Mouse (Mus musculus): ENCODE measurements at regions not wholly inside any gene's neighbourhood (a gene's known extent, or its start where the extent isn't known, plus 50 kb on each side); places are given as distances from the start of the nearest gene placed in this dataset.

DNA sequence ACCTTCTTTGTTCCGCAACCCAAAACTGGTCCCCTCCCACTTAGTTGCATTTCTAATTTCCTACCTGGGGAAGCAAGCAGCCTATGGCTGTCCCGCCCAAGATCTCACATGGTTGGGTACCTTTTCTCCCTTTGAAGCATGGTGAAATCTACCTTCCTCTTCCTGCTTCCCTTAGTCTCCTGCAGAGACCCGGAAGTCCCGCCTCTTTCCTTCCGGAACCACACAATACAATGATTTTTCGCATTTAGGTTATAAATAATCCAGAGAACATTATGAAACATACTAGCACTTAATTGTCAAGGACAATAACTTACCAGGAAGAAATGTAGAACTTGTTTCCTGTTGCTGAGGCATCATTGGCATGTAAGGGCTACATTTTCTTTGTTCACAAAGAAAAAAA lies 58.8 kb downstream of the 1700009N14Rik start:
- no peaks in the 10 kb centered on the region for H3K4me1 ChIP-seq
- no peak overlapping the region for H3K4me2 ChIP-seq
- WGBS, result 90% methylated on average over 6 of the region's 6 CpGs
- H3K36me3 ChIP-seq (ENCODE audit: poor library complexity, severe bottlenecking), result no peaks in the 10 kb centered on the region
- no peak overlapping the region for H3K27ac ChIP-seq
- H3K9me3 ChIP-seq (replicated peaks), result no peaks in the 10 kb centered on the region
- no peak overlapping the region for H3K4me3 ChIP-seq
- H3K9ac ChIP-seq, result no peak overlapping the region
- no peak for ATAC-seq
- no peaks in the 10 kb centered on the region for H3K27me3 ChIP-seq

DNA sequence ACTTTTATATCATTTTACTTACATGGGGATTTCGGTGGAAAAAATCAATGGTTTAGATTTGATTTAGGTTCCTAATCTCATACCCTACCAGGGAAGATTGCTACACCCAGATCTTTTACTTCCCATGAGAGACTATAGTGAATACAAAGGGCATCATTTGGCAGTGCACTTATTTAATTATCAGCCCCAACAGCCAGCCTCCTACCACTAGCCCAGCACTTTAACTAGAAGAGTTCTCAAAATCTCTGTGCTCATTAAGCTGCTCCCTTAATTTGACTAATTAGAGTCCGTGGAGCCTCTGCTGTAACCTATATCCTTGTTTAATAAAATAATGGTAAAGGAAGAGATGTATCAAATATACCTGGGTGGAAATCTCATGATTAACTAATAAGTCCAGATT lies 77.4 kb downstream of the 1700009N14Rik start:
- no peak overlapping the region for H3K4me2 ChIP-seq
- 0 out of 2 replicates have a peak, but pooled peaks cover 6% of the 10 kb centered on the region for H3K4me1 ChIP-seq
- H3K9ac ChIP-seq, result no peak overlapping the region
- no peaks in the 10 kb centered on the region for H3K9me3 ChIP-seq (replicated peaks)
- no peak overlapping the region for H3K27ac ChIP-seq
- H3K4me3 ChIP-seq, result no peak overlapping the region
- peak; percentile 36; the same call in 1 of the 2 replicates for ATAC-seq
- WGBS, result 52% methylated on average over 2 of the region's 2 CpGs
- H3K36me3 ChIP-seq (ENCODE audit: poor library complexity, severe bottlenecking), result no peaks in the 10 kb centered on the region
- H3K27me3 ChIP-seq, result no peaks in the 10 kb centered on the region

DNA sequence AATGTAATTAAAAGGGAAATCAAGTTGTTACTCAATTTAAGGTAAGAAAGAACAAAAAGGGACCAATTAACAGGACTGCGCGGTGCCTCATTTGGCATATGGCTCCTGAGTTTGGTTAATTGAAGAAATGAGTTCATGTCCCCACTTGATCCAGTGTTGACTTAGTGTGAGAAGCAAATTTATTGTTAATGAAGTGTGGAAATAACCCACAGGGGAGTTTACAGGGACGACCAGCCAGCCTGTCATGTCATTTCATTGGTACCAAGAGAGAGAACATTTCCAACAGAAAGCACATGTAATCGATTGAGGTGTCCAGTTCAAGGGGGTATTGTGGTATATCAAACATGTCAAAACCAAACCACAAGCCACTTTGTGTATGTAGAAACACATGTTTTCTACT lies 78.6 kb downstream of the 1700009N14Rik start:
- Histone ChIP-seq H3K4me1 (0 out of 2 replicates have a peak, but pooled peaks cover 6% of the 10 kb centered on the region), H3K27me3 (no peaks in the 10 kb centered on the region), H3K4me3 (no peak overlapping the region), H3K9me3 (replicated peaks) (no peaks in the 10 kb centered on the region), H3K9ac (no peak overlapping the region), H3K4me2 (no peak overlapping the region), H3K36me3 (ENCODE audit: poor library complexity, severe bottlenecking) (no peaks in the 10 kb centered on the region), H3K27ac (no peak overlapping the region)
- ATAC-seq, result peak; percentile 33; the same call in 1 of the 2 replicates
- 53% methylated on average over 4 of the region's 4 CpGs for WGBS

DNA sequence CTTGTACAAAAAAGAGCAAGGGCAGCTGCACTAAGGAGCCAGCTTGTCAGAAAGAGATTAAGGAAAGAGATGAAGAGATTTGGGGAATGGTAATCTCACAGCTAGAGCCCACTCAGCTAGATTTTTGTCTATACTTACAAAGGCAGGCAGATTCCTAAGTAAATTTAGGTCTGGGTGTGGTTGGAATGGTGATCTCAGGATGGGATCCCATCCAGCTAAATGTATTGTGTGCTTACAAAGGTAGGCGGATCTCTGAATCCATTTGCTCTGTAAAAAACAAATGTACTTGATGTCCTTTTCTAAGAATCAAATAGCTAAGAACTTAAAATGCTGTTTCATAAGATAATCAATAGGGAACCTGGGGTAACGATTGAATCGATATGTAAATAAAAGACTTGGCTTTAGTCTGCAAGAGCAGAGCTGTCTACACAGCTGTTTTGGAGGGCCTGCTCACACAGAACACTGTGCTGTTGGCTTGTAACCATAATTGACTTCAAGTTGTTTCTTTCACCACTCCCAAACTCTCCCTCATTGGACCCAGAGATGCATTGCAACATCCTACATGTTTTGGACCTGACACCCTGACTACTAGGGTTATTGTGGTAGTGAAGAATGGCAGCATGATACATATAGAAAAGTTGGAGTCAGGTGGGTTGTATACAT lies 106.1 kb downstream of the 1700009N14Rik start:
- Histone ChIP-seq H3K4me2 (no peak overlapping the region), H3K27me3 (no peaks in the 10 kb centered on the region), H3K36me3 (ENCODE audit: poor library complexity, severe bottlenecking) (no peaks in the 10 kb centered on the region), H3K9me3 (replicated peaks) (no peaks in the 10 kb centered on the region), H3K4me3 (no peak overlapping the region), H3K4me1 (no peaks in the 10 kb centered on the region), H3K9ac (no peak overlapping the region), H3K27ac (no peak overlapping the region)
- ATAC-seq, result no peak
- 94% methylated on average over 3 of the region's 3 CpGs for WGBS

DNA sequence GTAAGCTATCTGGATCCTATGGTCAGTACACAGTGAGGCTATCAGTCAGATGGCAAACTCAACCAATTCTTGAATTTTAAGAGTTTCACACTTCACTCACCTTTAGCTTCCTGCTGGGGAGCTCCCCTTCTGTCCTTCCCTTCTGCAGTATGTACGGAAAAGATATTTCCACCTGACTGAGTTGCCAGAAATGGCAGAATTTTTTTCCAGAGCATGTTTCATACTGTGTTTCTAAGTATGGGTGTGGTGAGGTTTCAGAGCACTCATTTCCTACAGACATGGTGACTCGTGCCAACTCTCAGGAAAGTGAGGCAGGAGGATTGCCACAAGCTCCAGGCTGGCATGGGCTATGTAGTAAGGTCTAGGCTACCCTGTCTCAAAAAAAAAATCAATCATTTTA lies 147.3 kb downstream of the 1700009N14Rik start:
- 81% methylated on average over 2 of the region's 2 CpGs for WGBS
- H3K4me2 ChIP-seq, result no peak overlapping the region
- no peak overlapping the region for H3K4me3 ChIP-seq
- H3K27ac ChIP-seq, result no peak overlapping the region
- H3K36me3 ChIP-seq (ENCODE audit: poor library complexity, severe bottlenecking), result no peaks in the 10 kb centered on the region
- no peaks in the 10 kb centered on the region for H3K4me1 ChIP-seq
- no peaks in the 10 kb centered on the region for H3K9me3 ChIP-seq (replicated peaks)
- no peaks in the 10 kb centered on the region for H3K27me3 ChIP-seq
- ATAC-seq, result no peak
- no peak overlapping the region for H3K9ac ChIP-seq

DNA sequence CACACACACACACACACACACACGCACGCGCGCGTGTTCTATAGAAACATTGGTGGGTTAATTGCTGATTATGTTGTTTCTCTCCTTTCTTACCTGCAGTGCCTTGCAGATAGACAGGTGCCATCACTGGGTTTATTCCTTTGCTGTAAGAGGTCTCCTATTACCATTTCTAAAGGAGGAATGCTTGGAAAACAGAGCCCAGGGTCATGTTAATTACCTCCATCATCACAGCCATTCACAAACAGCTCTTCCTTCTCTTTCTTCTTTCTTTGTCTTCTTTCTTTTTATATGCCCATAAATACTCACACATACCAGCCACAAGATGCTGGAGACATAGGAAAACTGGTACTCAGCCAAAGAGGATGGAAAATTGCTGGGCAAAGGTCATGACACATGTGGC lies 155.0 kb downstream of the 1700009N14Rik start:
- Histone ChIP-seq H3K9ac (no peak overlapping the region), H3K36me3 (ENCODE audit: poor library complexity, severe bottlenecking) (no peaks in the 10 kb centered on the region), H3K4me3 (no peak overlapping the region), H3K4me1 (no peaks in the 10 kb centered on the region), H3K27ac (no peak overlapping the region), H3K27me3 (no peaks in the 10 kb centered on the region), H3K4me2 (no peak overlapping the region), H3K9me3 (replicated peaks) (no peaks in the 10 kb centered on the region)
- 99% methylated on average over 5 of the region's 5 CpGs for WGBS
- ATAC-seq, result no peak

DNA sequence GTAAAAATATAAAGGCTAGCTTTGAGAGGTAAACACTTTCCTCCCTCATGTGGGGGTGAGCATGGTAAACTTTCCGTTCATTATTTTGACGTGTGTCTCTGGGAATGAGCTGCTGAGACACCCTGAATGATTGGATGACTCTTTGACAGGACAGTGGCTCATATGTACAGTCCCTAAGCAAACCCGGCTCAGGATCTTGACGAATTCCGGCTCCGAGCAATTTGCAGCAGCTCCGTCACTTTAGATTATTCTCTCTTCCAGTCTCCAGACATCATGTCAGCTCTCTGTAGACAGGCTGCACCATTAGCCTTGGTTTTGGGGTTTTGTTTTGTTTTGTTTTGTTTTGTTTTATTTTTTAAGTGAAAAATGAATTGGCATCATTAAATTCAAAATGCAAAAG lies 194.0 kb downstream of the 1700009N14Rik start:
- no peaks in the 10 kb centered on the region for H3K9me3 ChIP-seq (replicated peaks)
- no peak overlapping the region for H3K27ac ChIP-seq
- H3K4me2 ChIP-seq, result no peak overlapping the region
- H3K27me3 ChIP-seq, result no peaks in the 10 kb centered on the region
- ATAC-seq, result no peak
- H3K9ac ChIP-seq, result no peak overlapping the region
- H3K36me3 ChIP-seq (ENCODE audit: poor library complexity, severe bottlenecking), result no peaks in the 10 kb centered on the region
- no peak overlapping the region for H3K4me3 ChIP-seq
- no peaks in the 10 kb centered on the region for H3K4me1 ChIP-seq
- WGBS, result 82% methylated on average over 7 of the region's 7 CpGs

DNA sequence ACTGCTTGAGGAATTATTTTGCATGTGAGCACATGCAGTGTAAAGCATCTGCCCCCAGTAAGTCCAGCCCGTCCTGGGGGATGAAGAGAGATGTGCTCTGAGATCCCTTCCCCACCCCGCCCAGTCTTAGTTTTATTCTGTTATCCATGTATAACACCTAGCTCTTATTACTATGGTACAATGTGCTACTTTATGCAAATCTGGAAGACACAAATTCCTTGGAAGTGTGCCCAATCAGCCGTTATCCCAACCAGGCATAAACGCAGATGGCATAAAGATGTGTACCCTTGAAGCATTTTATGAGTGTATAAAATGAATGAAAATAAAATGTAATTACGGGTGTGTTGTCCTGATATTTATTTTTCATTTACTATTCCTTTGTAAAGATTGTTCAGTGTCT lies 194.8 kb downstream of the 1700009N14Rik start:
- no peak overlapping the region for H3K9ac ChIP-seq
- no peaks in the 10 kb centered on the region for H3K9me3 ChIP-seq (replicated peaks)
- H3K27me3 ChIP-seq, result no peaks in the 10 kb centered on the region
- no peaks in the 10 kb centered on the region for H3K36me3 ChIP-seq (ENCODE audit: poor library complexity, severe bottlenecking)
- H3K4me3 ChIP-seq, result no peak overlapping the region
- 74% methylated on average over 5 of the region's 5 CpGs for WGBS
- no peak overlapping the region for H3K4me2 ChIP-seq
- H3K4me1 ChIP-seq, result no peaks in the 10 kb centered on the region
- no peak overlapping the region for H3K27ac ChIP-seq
- peak; percentile 80 for ATAC-seq

DNA sequence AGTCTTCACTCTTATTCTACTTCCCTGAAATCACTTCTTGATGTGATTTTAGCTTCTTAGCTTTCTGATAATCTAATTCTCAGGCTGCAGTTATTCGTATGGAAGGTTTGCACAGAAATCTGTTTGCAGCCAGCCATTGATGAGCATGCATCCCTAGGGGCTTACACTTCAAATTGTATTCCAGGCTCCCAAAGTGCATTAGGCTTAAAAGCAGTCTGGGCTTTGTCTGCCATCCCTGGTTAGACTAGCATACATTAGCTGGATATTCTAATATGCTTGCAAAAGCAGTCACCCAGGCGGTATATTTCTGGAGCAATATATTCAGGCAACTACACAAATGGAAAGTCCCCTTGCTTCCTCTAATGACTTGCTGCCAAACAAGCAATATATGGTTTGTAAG lies 210.4 kb downstream of the 1700009N14Rik start:
- no peak overlapping the region for H3K27ac ChIP-seq
- H3K27me3 ChIP-seq, result no peaks in the 10 kb centered on the region
- no peak for ATAC-seq
- no peak overlapping the region for H3K9ac ChIP-seq
- H3K36me3 ChIP-seq (ENCODE audit: poor library complexity, severe bottlenecking), result no peaks in the 10 kb centered on the region
- H3K9me3 ChIP-seq (replicated peaks), result no peaks in the 10 kb centered on the region
- 64% methylated on average over 2 of the region's 2 CpGs for WGBS
- H3K4me3 ChIP-seq, result no peak overlapping the region
- H3K4me2 ChIP-seq, result no peak overlapping the region
- no peaks in the 10 kb centered on the region for H3K4me1 ChIP-seq

DNA sequence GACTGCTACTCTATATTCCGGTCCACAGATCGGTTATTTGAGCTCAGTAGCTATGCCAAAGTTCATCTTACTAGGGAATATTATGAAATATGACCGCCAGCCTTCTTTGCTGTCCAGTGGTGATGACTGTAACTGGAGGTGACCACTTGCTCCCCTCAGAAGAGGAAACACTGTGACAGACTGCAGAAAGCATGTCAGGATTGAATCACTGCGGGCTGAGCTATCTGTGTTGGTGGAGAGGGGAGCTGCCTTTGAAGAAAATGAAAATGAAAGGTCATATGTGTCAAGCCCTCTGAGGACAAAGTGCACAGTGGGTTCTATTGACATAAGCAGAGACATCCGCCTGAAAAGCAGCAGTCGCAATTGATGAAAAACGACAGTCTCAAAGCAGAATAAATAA lies 222.5 kb downstream of the 1700009N14Rik start:
- no peaks in the 10 kb centered on the region for H3K4me1 ChIP-seq
- no peak overlapping the region for H3K4me3 ChIP-seq
- no peak overlapping the region for H3K27ac ChIP-seq
- no peaks in the 10 kb centered on the region for H3K27me3 ChIP-seq
- 85% methylated on average over 7 of the region's 7 CpGs for WGBS
- no peak for ATAC-seq
- no peaks in the 10 kb centered on the region for H3K36me3 ChIP-seq (ENCODE audit: poor library complexity, severe bottlenecking)
- H3K9me3 ChIP-seq (replicated peaks), result no peaks in the 10 kb centered on the region
- H3K4me2 ChIP-seq, result no peak overlapping the region
- no peak overlapping the region for H3K9ac ChIP-seq

DNA sequence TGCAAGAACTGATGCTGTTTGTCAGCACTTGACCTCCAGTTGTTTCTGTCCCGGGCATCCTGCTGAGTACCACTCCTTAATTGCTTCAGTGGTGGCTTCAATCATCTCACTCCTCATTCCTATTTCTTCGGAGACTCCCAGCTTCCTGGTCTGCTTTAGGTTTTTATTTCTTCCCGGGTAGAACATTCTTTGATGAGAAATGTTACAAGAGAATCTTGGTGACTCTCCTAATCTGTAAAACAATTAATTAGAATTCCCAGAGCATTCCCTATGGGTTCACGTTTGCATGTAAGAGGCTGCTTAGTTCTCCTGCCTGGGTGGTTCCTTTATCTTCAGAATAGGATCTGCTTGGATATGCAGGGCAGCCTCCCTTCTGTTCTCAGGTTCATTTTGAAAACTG lies 245.1 kb downstream of the 1700009N14Rik start:
- ATAC-seq, result no peak
- Histone ChIP-seq H3K36me3 (ENCODE audit: poor library complexity, severe bottlenecking) (no peaks in the 10 kb centered on the region), H3K27ac (no peak overlapping the region), H3K4me2 (no peak overlapping the region), H3K4me1 (peaks cover 8% of the 10 kb centered on the region; the same call in 1 of the 2 replicates), H3K27me3 (no peaks in the 10 kb centered on the region), H3K9me3 (replicated peaks) (no peaks in the 10 kb centered on the region), H3K9ac (no peak overlapping the region), H3K4me3 (no peak overlapping the region)
- 6% methylated on average over 4 of the region's 4 CpGs for WGBS

DNA sequence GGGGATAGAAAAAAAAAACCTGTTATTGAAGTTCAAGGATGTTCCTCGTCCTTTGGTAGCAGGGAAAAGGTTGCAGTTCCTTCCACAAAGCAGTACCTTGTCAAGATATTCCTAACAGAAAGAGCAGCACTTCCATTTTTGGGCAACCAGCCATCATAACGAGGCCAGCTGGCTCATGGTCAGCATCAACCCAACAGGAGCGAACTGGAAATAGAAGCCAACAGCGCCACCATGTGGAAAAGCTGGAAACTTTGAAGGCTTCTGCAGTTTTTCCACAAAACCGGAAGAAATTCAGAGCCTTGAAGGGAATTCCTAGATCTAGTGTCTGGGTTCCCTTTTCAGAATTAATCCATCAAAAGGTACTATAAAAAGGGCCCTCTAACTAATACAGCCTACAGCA lies 247.5 kb downstream of the 1700009N14Rik start:
- no peak overlapping the region for H3K27ac ChIP-seq
- peak; percentile 75 for ATAC-seq
- H3K27me3 ChIP-seq, result no peaks in the 10 kb centered on the region
- H3K4me1 ChIP-seq, result peaks cover 8% of the 10 kb centered on the region; the same call in 1 of the 2 replicates
- no peak overlapping the region for H3K4me2 ChIP-seq
- H3K9ac ChIP-seq, result no peak overlapping the region
- no peaks in the 10 kb centered on the region for H3K36me3 ChIP-seq (ENCODE audit: poor library complexity, severe bottlenecking)
- no peak overlapping the region for H3K4me3 ChIP-seq
- 25% methylated on average over 5 of the region's 5 CpGs for WGBS
- no peaks in the 10 kb centered on the region for H3K9me3 ChIP-seq (replicated peaks)

DNA sequence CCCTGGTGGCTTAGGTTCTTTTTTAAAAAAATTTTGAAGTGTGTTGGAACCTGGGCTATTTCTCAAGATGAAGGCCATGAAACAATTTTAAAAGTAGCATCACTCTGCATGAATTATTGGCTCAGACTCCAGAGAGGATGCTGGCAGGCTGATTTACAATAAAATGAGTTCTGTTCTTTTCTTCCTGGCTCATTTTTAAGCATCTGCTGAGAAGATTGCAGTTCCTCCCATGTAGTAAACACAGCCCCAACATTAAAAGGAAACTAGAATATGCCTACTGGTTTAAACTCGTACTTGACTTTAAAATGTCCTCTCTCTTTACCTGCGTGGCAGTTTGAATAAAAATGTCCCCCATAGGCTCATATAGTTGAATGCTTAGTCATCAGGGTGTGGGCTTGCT lies 249.3 kb downstream of the 1700009N14Rik start:
- Histone ChIP-seq H3K9ac (no peak overlapping the region), H3K27ac (no peak overlapping the region), H3K36me3 (ENCODE audit: poor library complexity, severe bottlenecking) (no peaks in the 10 kb centered on the region), H3K27me3 (no peaks in the 10 kb centered on the region), H3K4me3 (no peak overlapping the region), H3K4me2 (no peak overlapping the region), H3K9me3 (replicated peaks) (no peaks in the 10 kb centered on the region), H3K4me1 (peaks cover 8% of the 10 kb centered on the region; the same call in 1 of the 2 replicates)
- WGBS, result 85% methylated on average over 2 of the region's 2 CpGs
- no peak for ATAC-seq
